Mouse (Mus musculus) common myeloid progenitor, adult 5-6 weeks (primary cell): ENCODE data around the gene Rnf150. TPM values are rescaled to one million over a fixed set of nuclear protein-coding genes. Genes with fewer than 3 reads are reported as not detected.
A peak's percentile ranks its signal among the peaks of the same experiment; 100 is the strongest.

Experiments
- ATAC-seq: replicated peaks from 2 replicates; pipeline ENCODE4 v1.8.0; 2016; ENCODE audit warnings: low read depth, mild to moderate bottlenecking, moderate TSS enrichment, inconsistent platforms; ENCODE audit not compliant: poor library complexity, severe bottlenecking
- total RNA-seq: library from RNA; stranded (forward); fragments of 200-1000, 187-1606 nt; gene quantifications from 2 replicates; pipeline ENCODE4 v1.2.3, GENCODE M21; 2017

Gene Rnf150
- total RNA-seq, 1 experiment from 2014 or later = 6.1 TPM

DNA sequence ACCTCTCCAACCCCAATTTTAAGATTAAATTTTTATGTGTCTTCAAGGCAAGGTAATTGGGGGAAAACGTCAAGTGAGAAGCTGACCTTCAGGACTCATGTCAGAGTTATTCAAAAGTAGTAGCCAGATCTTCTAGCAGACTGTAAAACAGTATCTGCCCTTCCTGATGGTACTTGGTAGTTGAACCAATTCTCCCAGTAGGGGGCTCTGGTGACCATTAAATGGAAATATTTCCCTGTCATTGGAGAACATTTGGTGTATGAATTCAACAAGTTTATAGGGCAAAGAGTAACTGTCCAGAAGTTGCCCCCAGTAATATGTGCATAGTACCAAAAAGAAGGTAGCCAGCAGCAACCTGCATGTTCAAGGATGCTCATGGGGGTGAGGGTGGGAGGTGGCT, 236.9 kb downstream of the Rnf150 start:
- peak; percentile 57; the same call in 1 of the 2 replicates for ATAC-seq

DNA sequence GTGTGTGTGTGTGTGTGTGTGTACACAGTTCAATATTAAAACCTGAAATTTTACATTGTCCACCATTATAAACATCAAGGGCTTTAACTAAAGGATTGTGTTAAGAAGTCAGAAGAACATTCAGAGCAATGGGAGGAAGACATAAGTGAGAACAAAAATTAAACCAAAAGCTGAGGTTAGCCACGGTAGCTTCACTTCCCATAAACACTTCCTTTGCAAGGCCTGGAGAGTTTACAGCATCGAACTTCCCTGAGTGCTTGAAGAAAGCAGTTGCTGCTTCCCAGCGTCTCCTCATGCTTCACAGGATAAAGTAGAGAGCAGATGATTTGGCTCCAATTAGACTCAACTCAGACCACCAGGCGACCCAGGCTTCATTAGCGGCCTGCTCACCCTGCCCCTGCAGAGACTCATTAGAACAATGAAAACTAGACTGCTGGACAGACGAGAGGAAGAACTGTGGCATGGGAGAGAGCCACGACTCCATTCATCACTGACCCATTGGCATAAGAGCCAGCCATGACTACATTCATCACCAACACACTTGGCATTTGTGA, 239.9 kb downstream of the Rnf150 start:
- ATAC-seq = peak; percentile 55

DNA sequence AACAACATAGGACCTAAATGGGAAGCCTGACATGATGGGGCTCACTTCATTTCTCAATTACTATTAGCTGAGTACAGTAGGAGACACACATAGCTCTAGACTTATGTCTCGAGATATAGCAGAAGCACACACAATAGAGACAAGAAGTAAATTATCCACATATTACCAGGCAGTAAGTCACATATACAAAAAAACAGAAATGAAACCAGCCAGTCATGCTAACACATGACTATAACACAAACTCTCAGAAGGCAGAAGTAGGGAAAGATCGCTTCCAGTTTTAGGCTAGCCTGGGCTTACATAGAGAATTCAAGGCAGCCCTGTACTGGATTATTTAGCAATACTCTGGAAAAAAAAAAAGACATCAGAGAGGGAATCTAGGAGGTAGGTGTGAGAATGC, 240.8 kb downstream of the Rnf150 start:
- ATAC-seq = peak; percentile 77

DNA sequence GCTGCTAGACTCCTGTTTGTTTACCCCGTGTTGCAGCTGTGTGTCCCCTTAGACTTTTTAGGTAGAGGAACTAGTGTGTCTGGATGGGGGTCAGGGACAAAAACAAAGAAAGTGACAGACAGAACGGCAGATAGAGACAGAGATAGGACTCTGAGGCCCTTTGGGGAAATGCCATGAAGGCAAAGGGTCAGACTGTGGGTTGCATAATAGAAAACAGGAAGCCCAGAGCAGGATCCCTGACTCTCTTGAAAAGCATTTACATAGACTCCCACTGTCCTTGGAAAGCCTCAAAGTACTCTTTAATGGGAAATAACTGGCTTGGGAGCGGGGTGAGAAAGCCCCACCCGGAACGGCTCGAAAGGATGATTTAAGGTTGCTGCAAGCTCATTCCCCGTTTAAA, 246.6 kb downstream of the Rnf150 start:
- peak; percentile 60 for ATAC-seq

DNA sequence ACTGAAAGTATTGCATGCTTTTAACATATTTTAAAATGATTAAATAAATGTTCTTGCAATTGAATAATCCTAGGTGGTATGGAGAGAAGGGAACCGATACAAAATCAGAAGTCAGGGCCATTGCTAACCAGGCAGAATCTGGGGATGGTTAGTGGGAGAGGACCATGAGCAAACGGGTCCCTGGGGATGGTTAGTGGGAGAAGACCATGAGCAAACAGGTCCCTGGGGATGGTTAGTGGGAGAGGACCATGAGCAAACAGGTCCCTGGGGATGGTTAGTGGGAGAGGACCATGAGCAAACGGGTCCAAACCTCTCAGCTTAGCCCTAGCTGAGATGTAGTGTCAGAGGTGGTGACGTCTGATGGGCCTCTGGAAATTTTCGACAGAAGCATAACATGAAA, 247.0 kb downstream of the Rnf150 start:
- ATAC-seq = no peak

DNA sequence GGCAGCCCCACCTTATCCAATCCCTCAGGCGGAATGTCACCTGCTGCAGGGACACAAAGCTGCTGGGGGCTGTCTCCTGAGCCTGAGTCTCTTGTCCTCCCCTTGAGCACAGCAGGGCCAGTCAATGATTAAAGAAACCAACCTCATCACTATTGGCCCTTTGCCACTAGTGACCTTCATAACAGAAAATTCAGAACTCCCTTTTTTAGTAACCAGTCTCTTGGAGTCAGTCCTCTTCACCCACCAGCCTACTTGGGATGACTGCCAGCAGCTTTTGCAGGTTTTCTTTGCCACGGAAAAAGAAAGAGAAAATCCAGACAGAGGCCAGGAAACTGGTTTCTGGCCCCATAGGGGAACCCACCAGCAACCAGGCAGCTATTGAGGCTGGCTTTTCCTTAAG, 271.9 kb downstream of the Rnf150 start:
- no peak for ATAC-seq

DNA sequence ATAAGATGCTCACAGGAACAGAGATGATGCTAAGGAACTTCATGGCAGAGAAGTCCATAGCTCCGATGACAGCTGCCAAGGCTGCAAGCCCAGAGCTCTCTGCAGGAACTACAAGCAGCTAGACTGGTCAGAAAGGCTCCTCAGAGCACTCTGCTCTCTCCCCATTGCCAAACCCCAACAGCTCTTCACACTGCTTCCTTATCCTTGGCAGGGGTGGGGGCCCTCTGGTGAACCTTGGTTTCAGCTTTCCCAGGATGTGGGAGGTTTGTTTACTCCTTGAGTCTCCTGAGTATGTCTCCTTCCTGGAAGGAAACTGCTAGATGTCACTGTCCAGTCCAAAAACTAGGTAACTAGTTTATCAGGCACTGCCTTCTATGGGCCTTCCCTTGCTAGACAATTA, 276.9 kb downstream of the Rnf150 start:
- 0 out of 2 replicates have a peak, but pooled peaks have one; percentile 16 for ATAC-seq

DNA sequence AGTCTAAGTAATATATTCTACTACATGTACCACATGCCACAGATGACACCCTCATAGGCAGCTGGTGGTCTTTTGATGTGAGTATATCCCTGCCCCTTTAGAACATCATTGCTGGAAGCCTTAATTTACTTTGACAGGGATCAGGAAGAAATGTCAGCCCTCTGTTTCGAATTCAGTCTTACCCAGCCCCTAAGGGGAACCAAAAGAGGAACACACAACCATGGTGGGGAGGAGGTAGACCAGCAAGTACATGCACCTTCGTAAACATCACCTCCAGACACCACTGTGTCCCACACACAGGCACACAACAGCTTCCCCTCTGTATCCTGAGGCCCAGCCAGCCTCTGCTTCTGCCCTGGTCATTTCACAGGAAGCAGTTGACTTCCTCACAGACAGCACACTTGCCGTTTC, 277.6 kb downstream of the Rnf150 start:
- ATAC-seq = peak; percentile 88

Other genes with a start within 250 kb of the Rnf150 start
- 166 and 172 TPM in 2 replicates for gene Zfp330, start 89.2 kb upstream of the Rnf150 start, total RNA-seq